Mouse (Mus musculus): ENCODE measurements around the gene Olfr137. TPM values are rescaled to one million over a fixed set of nuclear protein-coding genes. Genes with fewer than 3 reads are reported as not detected.

Olfr137 gene
- not detected in 2 replicates for polyA plus RNA-seq (2015; fragmentation: Nextera tagmentation; extraction: Ambion mirVana)

DNA sequence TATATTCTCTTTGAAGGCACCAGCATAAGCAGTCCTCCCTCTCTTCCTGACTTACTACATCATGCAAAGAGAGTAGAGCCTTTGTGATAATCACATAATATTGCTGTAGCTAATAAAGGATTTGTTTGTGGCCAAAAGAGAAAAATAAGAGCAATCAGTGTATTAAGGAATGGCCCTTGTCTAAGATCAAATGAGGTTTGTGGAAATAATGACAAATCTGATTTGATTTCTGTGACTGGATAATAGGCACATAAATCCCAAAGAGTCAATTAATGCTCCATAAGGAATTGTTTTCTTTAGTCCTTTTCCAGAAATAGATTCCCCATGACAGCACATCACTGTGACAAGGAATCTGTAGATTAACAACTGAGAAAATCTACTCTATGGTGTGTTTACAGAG is at the start of gene Olfr137:
TSS of gene Olfr137 (minus strand) at position 101 of the 400 bp plus-strand sequence.
- Histone ChIP-seq H3K4me1 (replicated peaks) (no peaks in the 10 kb centered on the region), H3K36me3 (no peaks in the 10 kb centered on the region), H3K4me2 (no peak within 1 kb of the TSS), H3K9me3 (no peaks in the 10 kb centered on the region), H3K27ac (replicated peaks) (no peak within 1 kb of the TSS), H3K9ac (no peak within 1 kb of the TSS), H3K27me3 (no peaks in the 10 kb centered on the region), H3K4me3 (no peak within 1 kb of the TSS)
- no peak for ATAC-seq (ENCODE audit: low read depth)

DNA sequence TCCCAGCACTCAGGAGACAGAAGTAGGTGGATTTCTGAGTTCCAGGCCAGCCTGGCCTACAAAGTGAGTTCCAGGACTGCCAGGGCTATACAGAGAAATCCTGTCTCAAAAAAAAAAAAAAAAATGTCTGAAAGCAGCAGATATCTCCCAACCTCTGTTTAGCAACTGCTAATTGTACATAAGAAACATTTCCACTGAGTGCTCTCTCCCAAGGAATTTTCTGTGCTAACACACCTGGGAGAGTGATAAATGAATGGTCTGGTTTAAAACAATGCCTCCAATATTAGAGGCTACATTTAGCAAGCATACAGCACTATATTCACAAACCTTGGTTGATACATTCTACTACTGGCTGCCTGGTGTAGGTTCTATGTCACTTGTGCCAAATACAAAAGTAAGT is 22.2 kb upstream of the Olfr137 start, which contains the start of gene Olfr136:
TSS of gene Olfr136 (plus strand) at position 301 of the 400 bp plus-strand sequence.
- Histone ChIP-seq H3K4me1 (replicated peaks) (no peaks in the 10 kb centered on the region), H3K27me3 (no peaks in the 10 kb centered on the region), H3K9me3 (0 out of 2 replicates have a peak, but pooled peaks cover 4% of the 10 kb centered on the region), H3K4me3 (no peak within 1 kb of the TSS), H3K36me3 (no peaks in the 10 kb centered on the region), H3K9ac (no peak within 1 kb of the TSS), H3K4me2 (no peak within 1 kb of the TSS), H3K27ac (replicated peaks) (no peak within 1 kb of the TSS)
- no peak for ATAC-seq (ENCODE audit: low read depth)

DNA sequence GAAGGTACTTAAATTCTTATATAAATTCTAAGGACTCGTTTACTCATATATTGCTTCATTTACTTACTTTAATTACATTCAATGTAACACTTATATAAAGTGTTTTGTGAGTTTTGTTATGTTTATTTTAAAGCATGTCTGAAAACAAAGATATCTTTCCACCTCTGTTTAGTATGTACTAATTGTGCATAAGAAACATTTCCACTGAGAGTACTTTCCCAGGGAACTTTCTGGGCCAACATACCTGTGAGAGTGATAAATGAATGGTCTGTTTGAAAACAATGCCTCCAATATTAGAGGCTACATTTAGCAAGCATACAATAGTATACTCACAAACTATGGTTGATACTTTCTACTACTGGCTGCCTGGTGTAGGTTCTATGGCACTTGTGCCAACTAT is 46.6 kb downstream of the Olfr137 start, which contains the start of gene Olfr138:
TSS of gene Olfr138 (plus strand) at position 301 of the 400 bp plus-strand sequence.
- 77% methylated on average over 1 of the region's 1 CpGs for WGBS
- no peak for ATAC-seq (ENCODE audit: low read depth)
- Histone ChIP-seq H3K4me3 (no peak within 1 kb of the TSS), H3K36me3 (no peaks in the 10 kb centered on the region), H3K4me1 (replicated peaks) (no peaks in the 10 kb centered on the region), H3K9ac (no peak within 1 kb of the TSS), H3K27ac (replicated peaks) (no peak within 1 kb of the TSS), H3K4me2 (no peak within 1 kb of the TSS), H3K9me3 (no peaks in the 10 kb centered on the region; the same call in 1 of the 2 replicates), H3K27me3 (no peaks in the 10 kb centered on the region)

Other genes starting within 250 kb of the Olfr137 start
- not detected in 2 replicates for gene Olfr129, start 247.5 kb downstream of the Olfr137 start, polyA plus RNA-seq (2015; fragmentation: Nextera tagmentation; extraction: Ambion mirVana)
- not detected in 2 replicates for gene Olfr130, start 243.6 kb downstream of the Olfr137 start, polyA plus RNA-seq (2015; fragmentation: Nextera tagmentation; extraction: Ambion mirVana)
- gene Olfr131, start 218.9 kb downstream of the Olfr137 start, polyA plus RNA-seq (2015; fragmentation: Nextera tagmentation; extraction: Ambion mirVana), result not detected in 2 replicates
- gene Olfr132, start 173.0 kb downstream of the Olfr137 start, polyA plus RNA-seq (2015; fragmentation: Nextera tagmentation; extraction: Ambion mirVana), result not detected in 2 replicates
- gene Olfr133, start 162.3 kb downstream of the Olfr137 start, polyA plus RNA-seq (2015; fragmentation: Nextera tagmentation; extraction: Ambion mirVana), result not detected in 2 replicates
- gene Olfr134, start 136.2 kb downstream of the Olfr137 start, polyA plus RNA-seq (2015; fragmentation: Nextera tagmentation; extraction: Ambion mirVana), result not detected in 2 replicates
- gene Olfr135, start 103.2 kb downstream of the Olfr137 start, polyA plus RNA-seq (2015; fragmentation: Nextera tagmentation; extraction: Ambion mirVana), result not detected in 2 replicates
- not detected in 2 replicates for gene Olfr138, start 46.5 kb downstream of the Olfr137 start, polyA plus RNA-seq (2015; fragmentation: Nextera tagmentation; extraction: Ambion mirVana)
- not detected in 2 replicates for gene Olfr136, start 22.3 kb upstream of the Olfr137 start, polyA plus RNA-seq (2015; fragmentation: Nextera tagmentation; extraction: Ambion mirVana)
- not detected in 2 replicates for gene Esp36, start 112.6 kb upstream of the Olfr137 start, polyA plus RNA-seq (2015; fragmentation: Nextera tagmentation; extraction: Ambion mirVana)
- not detected in 2 replicates for gene Esp34, start 246.6 kb upstream of the Olfr137 start, polyA plus RNA-seq (2015; fragmentation: Nextera tagmentation; extraction: Ambion mirVana)

Measured in neural tube, embryonic 13.5 days (tissue).